Mouse (Mus musculus): Measurements from ENCODE around the gene Ephb6.

DNA sequence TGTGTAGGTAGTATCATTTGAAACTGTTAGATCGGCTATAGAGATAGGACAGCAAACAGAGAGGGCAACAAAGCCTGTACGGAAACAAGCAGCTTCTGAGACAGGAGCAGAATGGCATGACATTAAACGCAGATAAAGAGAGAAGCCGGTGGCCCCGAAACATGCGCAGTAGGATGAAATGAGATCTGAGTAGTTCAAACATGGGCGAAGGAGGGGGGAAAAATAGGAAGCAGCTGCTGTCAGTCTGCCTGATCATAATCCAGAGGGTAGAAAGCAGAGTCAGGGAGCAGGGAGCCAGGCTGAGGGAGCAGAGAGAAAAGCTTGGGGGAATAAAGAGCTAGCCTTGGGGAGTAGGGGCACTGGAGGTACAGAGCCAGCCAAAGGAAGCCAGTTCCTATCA lies 24.0 kb upstream of the Ephb6 start:
- TF ChIP-seq POLR2A (IDR thresholded peaks at IDR 0.05; ENCODE audit: borderline replicate concordance, extremely low read depth, low read depth, low read length) (no peak), CTCF (IDR thresholded peaks at IDR 0.05; ENCODE audit: insufficient read depth, low read length) (no peak)
